Mouse (Mus musculus) midbrain, embryonic 14.5 days (tissue): ENCODE results near the gene Col10a1. TPM values are rescaled to one million over a fixed set of nuclear protein-coding genes. Genes with fewer than 3 reads are reported as not detected.
A peak's percentile ranks its signal among the peaks of the same experiment; 100 is the strongest.
"Not testable (repeated sequence)": the region's sequence is repeated elsewhere in the genome, so short reads cannot be mapped to it uniquely, and the experiment has no call there.

Source experiments
- ATAC-seq: fragments of 200-750 bp; cut with Nextera tagmentation; 2 replicates; pipeline ENCODE4 v1.8.0; 2017; ENCODE audit warnings: moderate number of reproducible peaks, moderate library complexity; ENCODE audit not compliant: low FRiP score, low TSS enrichment
- DNase-seq: peaks from one replicate; pipeline ENCODE4 v3.0.0-alpha.2; 2015
- H3K27ac ChIP-seq: fragments of 300-500 bp; sonication (generic); replicated peaks from 2 replicates; pipeline ENCODE4 v1.5.1; 2014; ENCODE audit warnings: mild to moderate bottlenecking, low read depth, low read length, moderate library complexity
- H3K27me3 ChIP-seq: fragments of 300-500 bp; sonication (generic); 2 replicates; pipeline ENCODE4 v1.6.1; 2014; ENCODE audit warnings: low read length, control low read depth, mixed read lengths; ENCODE audit not compliant: control insufficient read depth, insufficient read depth
- H3K36me3 ChIP-seq: fragments of 300-500 bp; sonication (generic); 2 replicates; pipeline ENCODE4 v1.6.1; 2014; ENCODE audit warnings: low read length, control low read depth; ENCODE audit not compliant: control insufficient read depth, insufficient read depth
- H3K4me1 ChIP-seq: fragments of 300-500 bp; sonication (generic); 2 replicates; pipeline ENCODE4 v1.6.1; 2014; ENCODE audit warnings: mild to moderate bottlenecking, antibody characterized with exemption, low read length, control low read depth; ENCODE audit not compliant: control insufficient read depth, insufficient read depth
- H3K4me2 ChIP-seq: fragments of 300-500 bp; sonication (generic); 2 replicates; pipeline ENCODE4 v1.6.1; 2014; ENCODE audit warnings: mild to moderate bottlenecking, low read length, moderate library complexity
- H3K4me3 ChIP-seq: fragments of 300-500 bp; sonication (generic); replicated peaks from 2 replicates; pipeline ENCODE4 v1.5.1; 2014; ENCODE audit warnings: low read depth, low read length
- H3K9ac ChIP-seq: fragments of 300-500 bp; sonication (generic); replicated peaks from 2 replicates; pipeline ENCODE4 v1.6.1; 2014; ENCODE audit warnings: mild to moderate bottlenecking, low read length, moderate library complexity
- H3K9me3 ChIP-seq: fragments of 300-500 bp; sonication (generic); 2 replicates; pipeline ENCODE4 v1.6.1; 2016; ENCODE audit warnings: low read length, control low read depth, mixed read lengths; ENCODE audit not compliant: control insufficient read depth
- WGBS: fragments of 180-500 bp; shearing (Covaris S2); extraction: QIAGEN DNeasy Blood & Tissue Kit; methylation state at CpG from one replicate; pipeline ENCODE4 v1.1.7; 2014; 5-methylcytosine and 5-hydroxymethylcytosine counted together
- polyA plus RNA-seq: library from polyadenylated mRNA; unstranded; fragments of >200 nt; fragmentation: Nextera tagmentation; extraction: Ambion mirVana; gene quantifications from 2 replicates; pipeline ENCODE4 v1.2.1, GENCODE M21; 2014

The Col10a1 gene
- polyA plus RNA-seq, 1 experiment from 2014 or later: 0.26 TPM

- no peaks in the 10 kb centered on the region for H3K9me3 ChIP-seq
- H3K27me3 ChIP-seq: no peaks in the 10 kb centered on the region
- H3K4me1 ChIP-seq: no peaks in the 10 kb centered on the region
- 39% methylated on average over 4 of the region's 4 CpGs for WGBS
- no peak overlapping the region for H3K4me2 ChIP-seq
- no peak overlapping the region for H3K27ac ChIP-seq
- no peak overlapping the region for H3K9ac ChIP-seq
- no peak overlapping the region for H3K4me3 ChIP-seq
- H3K36me3 ChIP-seq: no peaks in the 10 kb centered on the region
- ATAC-seq (no peak), DNase-seq (peak; percentile 18)
Observed at GRCm38 (mm10) chr10:34396959-34397358, 7.2 kb downstream of the Col10a1 start.

GRCm38 (mm10) chr10:34399267-34399666, 9.5 kb downstream of the Col10a1 start:
- no peaks in the 10 kb centered on the region for H3K27me3 ChIP-seq
- H3K27ac ChIP-seq: no peak overlapping the region
- no peak overlapping the region for H3K4me3 ChIP-seq
- no peaks in the 10 kb centered on the region for H3K4me1 ChIP-seq
- DNase-seq: no peak
- H3K9ac ChIP-seq: no peak overlapping the region
- no peaks in the 10 kb centered on the region for H3K9me3 ChIP-seq
- no peaks in the 10 kb centered on the region for H3K36me3 ChIP-seq
- no peak for ATAC-seq
- H3K4me2 ChIP-seq: no peak overlapping the region

- WGBS: under 1% methylated on average over 49 of the region's 49 CpGs
- peak within 1 kb of the TSS; percentile 70 for H3K4me2 ChIP-seq
- DNase-seq (peak; percentile 89), ATAC-seq (peak; percentile 96)
- no peaks in the 10 kb centered on the region for H3K36me3 ChIP-seq
- H3K4me3 ChIP-seq: peak within 1 kb of the TSS; percentile 60
- H3K9ac ChIP-seq: peak within 1 kb of the TSS; percentile 54
- no peaks in the 10 kb centered on the region for H3K27me3 ChIP-seq
- H3K27ac ChIP-seq: 0 out of 2 replicates have a peak within 1 kb of the TSS, but pooled peaks have one; percentile 41
- H3K9me3 ChIP-seq: no peaks in the 10 kb centered on the region
- no peaks in the 10 kb centered on the region for H3K4me1 ChIP-seq
Observed at GRCm38 (mm10) chr10:34418204-34418756, 28.5 kb downstream of the Col10a1 start, which contains the start of gene Nt5dc1. TSS of gene Nt5dc1 (minus strand) at chr10:34418552.

GRCm38 (mm10) chr10:34418794-34419193, 29.0 kb downstream of the Col10a1 start:
- not testable (repeated sequence) for H3K4me1 ChIP-seq, H3K9me3 ChIP-seq, H3K36me3 ChIP-seq, H3K27me3 ChIP-seq, ATAC-seq, DNase-seq, H3K27ac ChIP-seq
- 75% methylated on average over 4 of the region's 4 CpGs for WGBS
- Histone ChIP-seq H3K4me3 (peak overlapping the region; percentile 60), H3K4me2 (peak overlapping the region; percentile 70), H3K9ac (peak overlapping the region; percentile 54)

- no peak for ATAC-seq
- Histone ChIP-seq H3K9me3 (no peaks in the 10 kb centered on the region), H3K36me3 (no peaks in the 10 kb centered on the region), H3K27ac (no peak overlapping the region), H3K27me3 (no peaks in the 10 kb centered on the region), H3K4me1 (no peaks in the 10 kb centered on the region), H3K4me2 (no peak overlapping the region), H3K9ac (no peak overlapping the region), H3K4me3 (no peak overlapping the region)
- DNase-seq: peak; percentile 75
Observed at GRCm38 (mm10) chr10:34431783-34432182, 42.0 kb downstream of the Col10a1 start.

GRCm38 (mm10) chr10:34434191-34434590, 44.4 kb downstream of the Col10a1 start:
- WGBS: 97% methylated on average over 6 of the region's 14 CpGs

More at GRCm38 (mm10) chr10:34434191-34434590, 44.4 kb downstream of the Col10a1 start:
- not testable (repeated sequence) for H3K27ac ChIP-seq, DNase-seq, H3K4me1 ChIP-seq, H3K36me3 ChIP-seq, H3K4me3 ChIP-seq, H3K9ac ChIP-seq, H3K9me3 ChIP-seq, H3K4me2 ChIP-seq, ATAC-seq, H3K27me3 ChIP-seq

Other genes starting within 250 kb of the Col10a1 start
- gene Dse, start 182.3 kb upstream of the Col10a1 start, polyA plus RNA-seq: 3.0 and 9.4 TPM in 2 replicates
- gene Tspyl1, start 107.8 kb upstream of the Col10a1 start, polyA plus RNA-seq: 99.8 and 106 TPM in 2 replicates
- gene Tspyl4, start 92.5 kb upstream of the Col10a1 start, polyA plus RNA-seq: 131 and 247 TPM in 2 replicates
- gene Nt5dc1, start 28.6 kb downstream of the Col10a1 start, polyA plus RNA-seq: 1.2 and 1.9 TPM in 2 replicates
- gene Frk, start 93.4 kb downstream of the Col10a1 start, polyA plus RNA-seq: 0.13 and 0.46 TPM in 2 replicates